Mouse (Mus musculus) neutrophil, adult 5-6 weeks (primary cell): ENCODE data around the gene Gucy2d. TPM values are rescaled to one million over a fixed set of nuclear protein-coding genes. Genes with fewer than 3 reads are reported as not detected.

Experiments
- ATAC-seq: fragments of 151-379, 151-347 bp; 2 replicates; pipeline ENCODE4 v1.8.0; 2017; ENCODE audit warnings: mild to moderate bottlenecking, moderate TSS enrichment; ENCODE audit not compliant: insufficient number of reproducible peaks, poor library complexity, low FRiP score, severe bottlenecking; ENCODE audit errors: extremely low read depth
- total RNA-seq: library from RNA; stranded (forward); fragments of 200-1000 nt; gene quantifications from 2 replicates; pipeline ENCODE4 v1.2.3, GENCODE M21; 2017

Gene Gucy2d
- total RNA-seq, 1 experiment from 2014 or later, result not detected

DNA sequence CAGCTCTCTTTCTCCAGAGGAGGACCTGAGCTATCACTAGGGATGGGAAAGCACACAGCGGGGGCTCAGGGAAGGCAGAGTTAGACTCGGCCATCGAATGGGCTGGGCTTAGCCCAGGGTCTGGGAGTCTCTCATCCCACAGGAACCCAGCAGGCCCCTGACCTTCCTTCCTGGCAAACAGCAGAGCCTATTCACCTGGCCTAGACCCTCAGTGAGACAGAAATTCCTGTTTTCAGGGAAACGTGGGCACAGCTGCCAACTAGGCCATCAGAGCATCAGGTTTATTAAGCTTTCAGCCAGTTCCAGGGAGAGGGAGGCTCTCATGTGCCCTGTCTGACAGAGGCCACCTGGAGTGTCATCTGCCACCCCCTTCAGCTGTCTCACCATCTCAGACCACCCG, 62.7 kb downstream of the Gucy2d start:
- no peak for ATAC-seq

DNA sequence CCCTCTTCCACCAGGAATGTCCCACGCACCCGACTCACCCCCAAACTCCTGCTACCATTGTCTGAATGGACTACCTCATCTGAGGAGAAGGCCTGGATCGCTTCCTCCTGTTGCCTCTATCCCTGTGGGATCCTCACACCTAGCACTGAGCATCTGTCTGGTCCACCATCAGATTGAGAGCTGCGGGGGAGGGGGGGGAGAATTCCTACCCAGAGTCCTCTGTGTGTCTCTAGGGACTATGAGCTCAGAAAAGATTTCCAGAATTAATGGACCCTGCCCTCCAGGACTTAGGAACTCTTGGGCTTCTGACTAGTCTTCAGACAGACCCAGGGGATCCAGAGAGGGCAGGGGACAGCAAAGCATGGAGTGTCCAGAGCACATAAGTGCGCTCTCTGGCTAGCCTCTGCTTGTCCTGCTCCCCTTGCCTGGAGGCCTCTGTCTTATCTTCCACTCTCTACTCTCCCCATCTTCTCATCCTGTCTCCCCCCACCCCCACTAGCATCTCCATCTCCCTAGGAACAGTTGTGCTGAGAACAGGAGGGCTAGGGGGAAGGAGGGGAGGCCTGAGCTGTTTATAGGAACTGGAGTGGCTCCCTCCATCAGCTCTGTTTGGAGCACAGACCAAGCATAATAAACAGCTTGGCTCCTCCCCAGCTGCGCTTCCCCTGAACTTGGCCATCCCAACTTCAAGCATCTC, 63.9 kb downstream of the Gucy2d start:
- no peak for ATAC-seq

DNA sequence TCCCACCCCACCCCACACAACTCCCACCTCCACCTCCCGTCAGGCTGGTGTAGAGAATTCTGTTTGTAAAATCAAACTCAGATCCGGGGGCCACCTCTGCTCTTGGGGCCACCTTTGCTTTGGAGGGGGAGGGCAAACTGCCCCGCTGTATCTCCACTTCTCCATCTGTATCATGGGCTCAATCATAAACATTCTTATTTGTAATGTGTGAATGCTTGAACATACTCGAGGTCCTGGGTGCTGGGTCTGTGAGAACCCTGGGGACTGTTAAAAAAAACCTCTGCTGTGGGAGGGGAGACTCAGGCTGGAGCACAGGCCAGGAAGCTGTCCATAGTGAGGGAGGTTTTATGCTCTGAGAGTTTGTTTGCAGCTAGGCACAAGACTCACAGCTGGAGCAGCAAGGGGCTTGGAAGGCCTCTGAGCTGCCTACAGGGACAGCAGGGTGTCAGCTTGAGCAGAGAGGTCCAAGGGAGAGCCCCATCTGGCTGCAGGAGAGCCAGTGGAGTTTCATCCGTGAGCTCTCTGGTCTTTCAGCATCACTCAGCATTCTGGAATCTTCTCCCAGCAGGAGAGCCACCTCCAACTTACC, 64.6 kb downstream of the Gucy2d start:
- ATAC-seq, result no peak

DNA sequence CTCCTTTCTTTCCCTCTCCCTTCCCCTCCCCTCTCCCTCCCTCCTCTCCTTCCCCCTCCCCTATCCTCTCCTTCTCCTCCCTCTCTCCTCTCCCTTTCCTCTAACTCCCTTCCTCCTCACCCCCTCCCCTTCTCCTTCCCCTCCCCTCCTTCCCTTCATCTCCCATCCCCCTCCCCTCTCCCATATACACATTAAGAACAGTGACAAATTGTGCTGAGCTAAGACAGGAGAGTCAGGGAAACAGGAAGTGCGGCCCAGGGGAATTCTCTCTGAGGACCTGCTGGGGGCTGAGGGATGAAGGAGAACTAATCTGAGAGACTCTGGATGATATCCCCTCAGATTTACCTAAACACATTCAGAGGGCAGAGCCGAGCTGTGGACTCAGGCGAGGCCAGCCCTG, 65.4 kb downstream of the Gucy2d start:
- ATAC-seq, result no peak

DNA sequence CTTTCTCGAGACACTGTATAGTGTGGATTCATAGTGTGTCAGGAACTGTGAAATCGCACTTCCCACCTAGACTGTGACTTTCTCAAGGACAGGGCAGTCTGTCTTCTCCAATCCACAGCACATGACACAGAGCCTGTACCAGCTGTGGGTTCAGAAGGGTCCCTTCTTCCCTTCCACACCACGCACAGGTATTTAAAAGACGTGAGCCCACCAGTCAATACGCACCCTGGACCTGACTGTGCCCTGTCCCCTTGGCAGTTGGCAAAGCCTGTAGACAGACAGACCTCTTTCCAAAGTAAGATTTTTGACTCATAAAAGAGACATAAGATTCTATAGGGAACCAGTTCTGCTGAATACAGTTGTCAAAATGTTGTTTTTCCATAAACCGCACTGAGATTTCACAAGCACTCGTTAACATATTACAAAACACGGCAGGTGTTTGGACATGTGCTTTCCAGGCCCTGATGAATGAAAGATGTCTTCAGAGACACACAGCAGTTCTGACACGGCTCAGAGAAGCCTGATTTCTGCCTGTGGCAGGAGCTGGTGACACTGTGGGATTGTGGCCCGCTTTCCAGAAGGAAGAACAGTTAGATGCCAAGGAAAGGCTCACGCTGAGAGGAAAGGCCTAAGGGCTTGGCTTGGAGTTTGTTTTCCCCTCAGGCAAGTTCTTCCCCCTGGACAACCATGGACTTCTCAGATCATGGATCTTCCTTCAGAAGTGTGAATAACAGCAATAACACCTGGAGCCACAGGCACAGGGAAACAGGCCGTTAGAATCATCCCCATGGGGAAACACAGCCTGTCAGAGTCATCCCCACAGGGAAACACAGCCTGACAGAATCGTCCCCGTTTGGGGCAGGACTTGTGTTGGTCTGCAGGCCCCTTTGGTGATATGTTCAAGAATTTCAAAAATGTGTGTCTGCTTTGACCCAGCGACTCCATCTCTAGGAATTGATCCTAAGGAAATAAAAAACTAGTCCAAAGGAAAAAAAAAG, 71.0 kb downstream of the Gucy2d start:
- no peak for ATAC-seq

- ATAC-seq, result no peak
These were observed 73.0 kb downstream of the Gucy2d start for GRCm38 (mm10) chr7:98513251-98513650.

GRCm38 (mm10) chr7:98522576-98522975, 82.4 kb downstream of the Gucy2d start:
- ATAC-seq, result peak; percentile 26; the same call in 1 of the 2 replicates

- ATAC-seq, result no peak
These were observed 83.0 kb downstream of the Gucy2d start for GRCm38 (mm10) chr7:98523070-98523812.

- no peak for ATAC-seq
These were observed 83.7 kb downstream of the Gucy2d start for GRCm38 (mm10) chr7:98523813-98524361.

DNA sequence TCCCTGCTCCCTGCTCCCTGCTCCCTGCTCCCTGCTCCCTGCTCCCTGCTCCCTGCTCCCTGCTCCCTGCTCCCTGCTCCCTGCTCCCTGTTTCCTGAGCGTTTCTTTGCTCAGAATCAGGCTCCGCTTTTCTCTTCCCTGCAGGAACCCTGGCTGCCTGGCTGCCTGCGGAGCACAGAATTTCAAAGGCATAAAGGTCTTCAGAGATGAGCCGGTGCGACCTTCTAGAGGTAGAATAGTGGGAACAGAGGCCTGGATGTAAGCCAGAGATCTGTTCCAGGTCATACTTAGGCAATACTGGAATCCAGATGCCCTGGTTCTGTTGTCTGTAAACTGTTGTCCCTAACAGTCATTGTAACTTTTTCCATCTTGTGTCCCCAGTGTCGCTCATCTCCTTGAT, 84.2 kb downstream of the Gucy2d start:
- no peak for ATAC-seq

GRCm38 (mm10) chr7:98524869-98525699, 84.9 kb downstream of the Gucy2d start:
- no peak for ATAC-seq

Other genes starting within 250 kb of the Gucy2d start
- not detected in 2 replicates for gene B3gnt6, start 240.9 kb upstream of the Gucy2d start, total RNA-seq
- 7.4 and 9.8 TPM in 2 replicates for gene Acer3, start 119.2 kb upstream of the Gucy2d start, total RNA-seq
- gene Tsku, start 79.1 kb upstream of the Gucy2d start, total RNA-seq, result not detected in 2 replicates
- 0.25 and 0.93 TPM in 2 replicates for gene Lrrc32, start 48.9 kb downstream of the Gucy2d start, total RNA-seq
- 69.7 and 95.3 TPM in 2 replicates for gene Emsy, start 216.4 kb downstream of the Gucy2d start, total RNA-seq